Mouse (Mus musculus) heart, adult 9 months (tissue): Measurements from ENCODE around the gene Slc5a1.

Source experiments
- DNase-seq, 2 experiments: peaks; one replicate each; pipeline ENCODE4 v3.0.0; 2022; ENCODE audit warnings: low spot score in 2 of 2

The Slc5a1 gene

GRCm38 (mm10) chr5:33104025-33104481, at the start of gene Slc5a1:
Gene Slc5a1, plus strand, starts transcription at chr5:33104219.
- DNase-seq: no peak

DNA sequence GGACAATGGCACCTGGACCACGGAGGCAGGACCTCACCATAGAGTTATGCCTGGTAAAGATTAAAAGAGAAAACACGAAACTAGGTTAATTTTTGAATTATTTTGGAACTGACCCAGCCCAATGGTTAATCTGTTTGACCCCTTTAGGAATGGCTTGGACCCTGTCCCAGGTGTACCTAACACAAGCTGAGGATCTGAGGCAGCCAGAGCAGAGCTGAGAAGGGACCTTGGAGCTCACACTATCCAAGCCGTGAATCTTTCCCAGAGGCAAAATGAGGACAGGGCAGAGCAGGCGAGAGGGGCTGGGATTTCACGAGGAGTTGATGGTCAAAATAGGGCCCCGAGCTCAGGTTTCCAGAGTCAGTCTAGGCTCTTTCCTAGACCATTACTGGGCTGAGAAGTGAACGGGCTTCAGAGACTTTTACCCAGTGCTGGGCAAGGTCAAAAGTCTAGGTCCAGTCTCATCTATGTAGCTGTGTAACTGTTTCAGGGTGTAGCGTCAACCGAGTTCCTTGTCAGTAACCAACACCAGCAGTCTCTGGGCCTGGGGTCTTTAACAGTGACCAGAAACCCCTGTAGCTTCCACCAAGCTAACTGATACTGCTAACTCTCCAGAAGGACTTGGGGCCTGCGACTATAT, 47.8 kb upstream of the Slc5a1 start:
- DNase-seq: no peak

GRCm38 (mm10) chr5:33070071-33070470, 33.9 kb upstream of the Slc5a1 start:
- DNase-seq: no peak

GRCm38 (mm10) chr5:33076490-33077191, 27.4 kb upstream of the Slc5a1 start:
- no peak for DNase-seq

DNA sequence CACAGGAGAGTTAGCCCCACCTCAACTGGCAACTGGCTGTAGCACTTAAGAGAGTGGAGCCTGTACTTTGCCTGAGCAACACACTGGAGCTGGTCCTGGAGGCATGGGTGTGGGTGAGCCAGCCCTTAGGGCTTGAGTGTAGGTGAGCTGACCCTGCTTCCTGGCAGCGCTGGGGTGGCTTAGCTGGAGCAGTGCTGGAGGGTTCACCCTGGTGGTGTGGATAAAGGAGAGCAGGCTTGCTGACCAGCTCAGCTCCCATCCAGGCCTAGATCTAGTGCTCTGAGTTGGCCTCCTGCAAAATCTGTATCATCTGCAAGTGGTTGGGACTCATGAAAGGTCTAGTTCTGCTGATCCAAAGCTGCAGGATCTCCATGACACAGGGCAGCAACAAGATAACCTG, 21.1 kb upstream of the Slc5a1 start:
- DNase-seq: no peak

DNA sequence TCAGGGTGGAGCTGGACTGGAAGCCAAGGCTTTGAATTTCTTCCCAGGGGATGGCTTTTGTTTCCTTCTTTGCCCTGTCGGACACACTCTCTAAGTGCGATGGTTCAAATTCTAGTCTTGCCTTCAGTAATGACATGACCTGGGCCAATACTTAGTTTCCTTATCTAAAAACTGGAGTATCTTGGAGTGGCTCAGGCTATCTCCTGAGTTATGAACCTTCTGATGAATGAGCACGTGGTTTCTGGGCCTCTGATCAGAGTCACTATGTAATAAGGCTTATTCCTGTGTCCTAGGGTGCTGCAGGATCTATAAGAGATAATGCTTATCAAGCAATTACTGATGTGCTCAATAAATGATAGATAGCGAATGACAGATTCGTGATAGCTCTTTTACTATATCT, 19.4 kb upstream of the Slc5a1 start:
- DNase-seq: no peak

DNA sequence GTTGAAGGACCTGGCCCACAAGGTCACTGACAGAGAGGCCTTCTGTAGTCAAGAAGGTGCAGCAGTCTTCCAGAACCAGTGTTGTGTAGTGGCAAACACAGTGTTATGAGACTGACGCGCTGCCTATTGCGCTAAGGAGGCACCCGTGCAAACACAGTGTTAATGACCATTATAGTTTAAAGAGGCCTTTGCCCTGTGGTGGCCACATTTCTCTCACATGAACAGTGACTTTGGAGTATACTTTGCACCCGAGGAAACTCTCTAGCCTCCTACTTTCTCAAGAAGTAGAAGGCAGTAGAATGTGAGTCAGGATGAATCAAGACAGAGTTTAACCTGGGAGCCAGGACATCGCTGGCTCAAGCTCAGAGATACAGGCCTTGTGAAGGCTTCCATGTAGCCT, 12.7 kb upstream of the Slc5a1 start:
- no peak for DNase-seq

GRCm38 (mm10) chr5:33095315-33095714, 8.7 kb upstream of the Slc5a1 start:
- DNase-seq: no peak

GRCm38 (mm10) chr5:33102369-33103055, 1.5 kb upstream of the Slc5a1 start:
- DNase-seq: no peak

DNA sequence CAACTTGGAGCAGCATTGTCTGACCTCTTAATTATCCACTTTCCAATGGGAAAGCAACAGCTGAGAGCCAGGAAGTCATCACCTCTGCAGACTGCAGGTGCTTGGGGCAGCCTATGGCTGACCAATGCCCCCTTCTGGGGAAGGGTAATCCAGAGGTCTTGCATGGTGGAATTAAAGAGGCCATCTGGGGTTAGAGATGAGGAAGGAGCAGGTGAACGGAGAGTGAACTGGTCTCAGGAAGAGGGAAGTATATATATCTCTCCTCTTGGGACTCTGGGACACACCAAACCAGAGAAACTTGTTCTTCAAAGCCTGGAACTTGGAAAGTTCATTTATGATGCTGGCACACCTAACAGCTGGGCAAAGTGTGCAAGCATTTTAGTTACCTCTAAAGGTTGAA, 857 bp downstream of the Slc5a1 start:
- DNase-seq: no peak

DNA sequence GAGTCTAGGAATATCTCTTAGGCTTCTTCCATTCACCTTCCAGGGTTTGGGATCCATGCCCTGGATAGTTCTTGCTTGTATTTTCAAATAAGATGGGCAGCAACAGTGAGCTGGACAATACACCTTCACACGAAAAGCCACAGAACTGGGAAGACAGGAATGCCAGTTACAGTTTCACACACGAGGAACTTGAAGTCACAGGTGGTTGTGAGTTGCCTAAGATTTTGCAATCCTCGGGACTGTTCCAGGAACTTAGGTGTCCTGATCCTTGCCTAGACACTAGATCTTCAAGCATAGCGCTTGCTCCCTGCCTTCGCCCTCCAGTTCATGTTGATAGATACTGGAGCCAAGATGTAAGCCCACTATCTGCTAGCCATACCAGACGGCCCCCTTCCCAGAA, 1.6 kb downstream of the Slc5a1 start:
- DNase-seq: no peak

GRCm38 (mm10) chr5:33107056-33107455, 3.0 kb downstream of the Slc5a1 start:
- no peak for DNase-seq

DNA sequence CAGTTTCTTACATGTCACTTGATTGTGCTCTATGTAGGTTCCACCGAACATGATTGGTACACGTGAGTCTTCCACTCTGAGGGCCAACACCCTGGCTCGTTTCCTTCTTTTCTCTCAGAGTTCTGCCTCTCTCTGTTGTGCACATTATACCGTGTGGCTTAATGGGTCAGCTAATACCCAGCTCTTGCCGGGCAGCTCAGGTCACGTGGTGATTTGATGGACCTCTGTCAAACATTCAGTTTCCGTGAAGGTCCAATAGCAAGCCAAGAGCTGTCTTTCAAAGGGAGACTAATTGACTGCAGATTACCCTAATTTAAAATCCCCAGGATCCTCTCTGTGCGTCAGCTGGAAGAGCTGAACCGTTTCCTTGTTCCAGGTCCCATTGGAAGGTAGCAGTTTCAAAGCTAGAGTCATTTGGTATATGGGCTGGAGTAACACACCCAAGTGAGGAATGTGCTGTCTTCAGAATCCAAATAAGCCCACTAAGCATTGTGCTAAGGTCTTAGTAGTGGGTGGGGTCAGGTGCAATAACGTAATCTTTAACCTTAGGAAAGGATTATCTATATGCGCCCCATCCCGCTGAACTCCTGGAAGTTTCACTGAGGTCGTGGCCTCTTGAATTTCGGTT, 3.9 kb downstream of the Slc5a1 start:
- no peak for DNase-seq

DNA sequence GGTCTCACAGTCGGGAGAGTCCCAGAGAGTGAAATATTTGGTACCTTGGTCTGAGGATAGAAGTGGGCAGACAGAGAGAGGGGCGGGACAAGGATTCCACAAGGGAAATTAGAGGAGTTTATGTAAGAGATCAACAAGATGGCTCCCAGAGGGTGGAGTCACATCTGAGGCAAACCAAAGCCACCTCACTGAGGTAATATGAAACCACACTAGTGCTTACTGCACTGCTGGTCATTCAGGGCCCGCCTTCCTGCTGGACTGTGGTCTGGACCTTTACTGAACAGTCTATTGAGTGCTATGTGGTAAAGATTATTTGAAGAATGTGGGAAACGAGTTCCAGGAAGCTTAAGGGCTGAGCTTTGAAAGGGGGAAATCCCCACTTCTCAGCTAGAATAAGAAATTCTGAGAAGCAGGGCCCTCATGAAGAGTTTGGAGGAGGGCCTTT, 17.9 kb downstream of the Slc5a1 start:
- no peak for DNase-seq

GRCm38 (mm10) chr5:33123658-33124057, 19.6 kb downstream of the Slc5a1 start:
- no peak for DNase-seq

DNA sequence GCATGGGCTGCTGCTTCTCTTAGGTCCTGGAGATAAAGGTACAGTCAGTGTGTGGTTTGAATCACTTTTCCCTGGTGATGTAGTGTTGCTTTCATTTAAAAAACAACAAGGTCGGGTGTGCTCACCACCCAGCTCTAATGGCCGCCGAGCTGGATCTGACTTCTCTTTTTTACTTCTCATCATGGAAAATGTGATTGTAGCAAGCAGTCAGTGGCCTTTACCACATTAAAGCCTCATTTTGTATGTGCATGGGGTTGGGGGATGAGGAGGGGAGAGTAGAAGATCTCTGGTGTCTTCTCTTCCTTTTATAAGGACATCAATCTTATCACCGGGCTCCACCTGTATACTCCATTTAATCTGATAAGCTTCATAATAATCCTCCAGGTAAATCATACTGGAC, 21.3 kb downstream of the Slc5a1 start:
- no peak for DNase-seq

GRCm38 (mm10) chr5:33134132-33134531, 30.1 kb downstream of the Slc5a1 start:
- no peak for DNase-seq

DNA sequence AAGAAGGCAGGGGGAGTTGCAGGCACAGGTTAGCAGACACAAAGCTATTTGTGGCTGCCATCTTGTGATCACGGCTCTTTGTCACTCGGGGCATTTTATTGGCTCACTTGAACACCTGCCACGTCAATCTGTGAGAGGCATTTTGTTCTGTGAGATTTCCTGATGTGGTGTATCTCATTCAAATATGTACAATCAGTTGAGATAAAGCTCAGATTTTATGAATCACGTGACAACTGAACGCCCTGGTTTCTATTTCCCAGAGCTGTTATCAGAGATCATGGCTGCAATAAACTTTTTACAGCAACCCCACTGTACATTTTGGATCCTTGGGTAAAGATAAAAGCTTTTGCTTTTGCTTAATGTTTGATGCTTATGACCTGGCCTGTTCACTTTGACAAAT, 31.6 kb downstream of the Slc5a1 start:
- DNase-seq: no peak

GRCm38 (mm10) chr5:33142790-33143455, 38.9 kb downstream of the Slc5a1 start:
- DNase-seq: peak; percentile 12 to 46

DNA sequence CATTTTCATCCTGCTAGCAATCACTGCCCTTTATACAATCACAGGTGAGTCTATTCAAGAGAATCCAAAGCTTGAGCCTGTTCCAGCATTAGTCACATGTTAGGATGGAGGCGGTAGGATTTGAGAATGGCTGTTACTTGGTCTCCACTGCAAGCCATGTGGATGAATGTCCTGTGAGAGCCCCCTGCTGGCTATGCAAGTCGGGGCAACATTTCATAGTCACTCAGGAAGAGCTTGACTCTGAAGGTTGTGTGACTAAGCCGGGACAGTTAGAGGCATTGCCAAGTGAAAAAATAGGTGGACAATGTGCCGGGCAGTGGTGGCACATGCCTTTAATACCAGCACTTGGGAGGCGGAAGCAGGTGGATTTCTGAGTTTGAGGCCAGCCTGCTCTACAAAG, 40.0 kb downstream of the Slc5a1 start:
- DNase-seq: no peak

DNA sequence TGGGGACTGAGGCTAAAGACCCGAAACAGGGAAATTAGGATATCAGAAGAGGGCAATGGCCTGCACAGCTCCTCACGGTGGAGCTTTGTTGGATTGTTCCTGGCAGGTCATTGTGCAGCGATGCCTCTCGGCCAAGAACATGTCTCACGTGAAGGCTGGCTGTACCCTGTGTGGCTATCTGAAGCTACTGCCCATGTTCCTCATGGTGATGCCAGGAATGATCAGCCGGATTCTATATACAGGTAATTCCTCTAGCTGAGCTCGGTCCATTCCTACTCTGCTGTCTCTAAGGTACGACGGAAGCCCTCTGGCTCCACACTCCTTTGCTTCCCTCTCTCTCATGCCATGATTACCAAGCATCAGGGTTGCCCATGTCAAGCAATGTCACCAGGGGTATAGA, 42.8 kb downstream of the Slc5a1 start:
- no peak for DNase-seq

GRCm38 (mm10) chr5:33147691-33148090, 43.7 kb downstream of the Slc5a1 start:
- peak; percentile 9 to 43 for DNase-seq
